Mouse (Mus musculus) left cerebral cortex, postnatal 25 days (tissue): Measurements from ENCODE around the gene Enpep. TPM values are rescaled to one million over a fixed set of nuclear protein-coding genes. Genes with fewer than 3 reads are reported as not detected.

ENCODE experiments used
- DNase-seq, 2 experiments: peaks; one replicate each; pipeline ENCODE4 v3.0.0; 2022; ENCODE audit warnings: low spot score in 2 of 2, mixed read lengths in 1 of 2
- intact Hi-C: fragments of 180-260 bp; cut with DNase I; formaldehyde crosslinking; loops from one replicate; pipeline ENCODE4 v1.15.1; 2025
- total RNA-seq, 2 experiments: library from RNA; stranded (reverse); gene quantifications; 2 replicates each; pipeline ENCODE4 v1.2.3; 2021

Gene Enpep
- total RNA-seq, 2 experiments from 2014 or later = 1.3 to 1.7 TPM

GRCm38 (mm10) chr3:129313671-129314415, 18.7 kb downstream of the Enpep start:
- intact Hi-C loops = no loop called here
- no peak for DNase-seq

DNA sequence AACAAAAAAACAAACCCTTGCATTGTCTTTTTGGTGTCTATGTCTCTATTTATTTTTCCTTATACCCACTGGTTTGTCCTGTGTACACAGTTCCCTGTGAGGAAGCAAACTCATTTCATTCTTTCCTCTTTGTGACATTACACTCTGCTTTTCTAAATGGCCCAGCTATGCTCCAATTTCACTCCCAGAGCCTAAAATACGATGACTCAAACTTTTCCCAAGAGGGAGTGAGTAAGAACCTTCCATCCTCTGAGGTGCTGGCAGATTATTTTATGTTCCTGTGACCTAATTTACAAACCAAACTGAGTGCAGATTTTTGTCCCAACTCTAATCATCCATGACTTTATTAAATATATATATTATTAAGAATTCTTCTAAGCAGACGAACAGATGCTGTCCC, 19.3 kb downstream of the Enpep start:
- DNase-seq = no peak
- intact Hi-C loops = no loop called here

DNA sequence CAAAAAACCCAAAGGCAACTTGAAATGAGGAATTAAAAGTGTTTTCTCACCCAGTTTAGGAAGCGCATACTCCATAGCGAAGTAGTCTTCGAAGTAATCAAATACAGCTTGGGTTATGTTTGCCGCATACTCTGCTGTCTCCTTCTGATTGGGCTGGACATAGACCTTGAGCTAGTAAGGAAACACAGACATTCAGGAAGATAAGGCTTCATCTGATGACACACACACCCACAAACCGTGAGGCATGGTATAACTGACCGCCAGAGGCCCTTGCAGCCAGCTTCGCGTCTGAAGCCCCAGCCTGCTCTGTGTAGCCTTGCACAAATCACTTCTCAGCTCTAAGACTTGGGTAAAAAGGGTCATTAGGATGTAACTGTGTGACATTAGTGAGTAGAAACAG, 20.0 kb downstream of the Enpep start:
- DNase-seq = no peak
- intact Hi-C loops = no loop called here

GRCm38 (mm10) chr3:129311951-129312350, 20.6 kb downstream of the Enpep start:
- intact Hi-C loops = no loop called here
- DNase-seq = no peak

GRCm38 (mm10) chr3:129309926-129310325, 22.6 kb downstream of the Enpep start:
- DNase-seq = no peak
- intact Hi-C loops = loop anchor here (2.0 to 10.0 kb wide), 4 partner anchors 113 to 755 kb away; partner anchors contain the start of genes Elovl6 and Sec24b

- peak; percentile 31 to 60 for DNase-seq
- intact Hi-C loops = loop anchor here (2.0 to 10.0 kb wide), 4 partner anchors 114 to 756 kb away; partner anchors contain the start of genes Elovl6 and Sec24b
Observed at GRCm38 (mm10) chr3:129308876-129309275, 23.6 kb downstream of the Enpep start.

DNA sequence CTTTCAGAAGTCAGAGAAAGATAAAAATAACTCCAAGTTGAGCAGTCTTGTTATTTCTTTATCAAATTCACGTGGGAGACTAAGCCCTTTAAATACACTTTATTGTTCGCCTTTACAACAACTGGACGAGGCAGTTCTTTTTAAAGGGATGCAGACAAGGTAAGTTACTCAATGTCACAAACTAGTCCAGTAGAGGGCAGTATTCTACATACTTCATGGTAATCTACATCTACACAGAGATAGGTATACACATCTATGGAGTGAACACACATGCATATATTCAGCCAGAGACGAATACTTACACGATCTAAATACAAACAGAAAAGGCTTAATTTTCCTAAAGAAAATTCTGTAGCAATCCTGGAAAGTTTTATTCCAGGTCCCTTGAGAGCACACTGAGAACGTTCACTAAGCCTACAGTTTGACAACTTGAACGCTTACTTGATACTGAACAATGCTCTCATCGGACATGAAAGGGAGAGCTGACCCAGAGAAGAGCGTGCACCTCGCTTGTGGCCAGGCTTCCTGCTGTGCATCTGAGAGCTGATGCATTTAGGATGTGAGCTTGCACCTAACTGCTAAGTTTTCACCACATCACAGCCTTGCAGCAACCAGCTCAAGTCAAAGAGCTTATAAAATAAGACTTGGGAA, 24.3 kb downstream of the Enpep start:
- intact Hi-C loops = loop anchor here (2.0 to 10.0 kb wide), 4 partner anchors 115 to 757 kb away; partner anchors contain the start of genes Elovl6 and Sec24b
- DNase-seq = peak in 1 of 2 experiments; percentile 70

DNA sequence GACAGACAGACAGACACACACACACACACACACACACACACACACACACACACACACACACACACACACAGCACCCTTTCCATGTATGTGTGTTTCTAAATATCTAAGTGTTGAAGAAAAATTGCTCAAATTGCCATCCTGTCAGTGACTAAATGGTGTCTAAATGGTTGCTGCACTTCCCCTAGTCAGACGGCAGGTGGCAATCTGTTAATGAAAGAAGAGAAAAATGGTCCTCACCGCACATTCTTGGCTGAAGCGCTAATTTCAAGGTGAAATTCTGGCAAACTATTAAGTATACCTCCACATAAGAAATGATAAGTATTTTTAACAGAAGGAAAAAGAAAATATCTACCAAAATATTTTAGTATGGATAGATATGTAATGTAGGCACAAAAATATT, 28.6 kb downstream of the Enpep start:
- intact Hi-C loops = loop anchor here (10.0 kb wide), 1 partner anchor 761 kb away; the partner anchor contains the start of gene Sec24b
- DNase-seq = peak; percentile 27 to 59

GRCm38 (mm10) chr3:129299874-129300273, 32.6 kb downstream of the Enpep start:
- peak in 1 of 2 experiments; percentile 63 for DNase-seq
- intact Hi-C loops = loop anchor here (10.0 kb wide), 1 partner anchor 765 kb away; the partner anchor contains the start of gene Sec24b

DNA sequence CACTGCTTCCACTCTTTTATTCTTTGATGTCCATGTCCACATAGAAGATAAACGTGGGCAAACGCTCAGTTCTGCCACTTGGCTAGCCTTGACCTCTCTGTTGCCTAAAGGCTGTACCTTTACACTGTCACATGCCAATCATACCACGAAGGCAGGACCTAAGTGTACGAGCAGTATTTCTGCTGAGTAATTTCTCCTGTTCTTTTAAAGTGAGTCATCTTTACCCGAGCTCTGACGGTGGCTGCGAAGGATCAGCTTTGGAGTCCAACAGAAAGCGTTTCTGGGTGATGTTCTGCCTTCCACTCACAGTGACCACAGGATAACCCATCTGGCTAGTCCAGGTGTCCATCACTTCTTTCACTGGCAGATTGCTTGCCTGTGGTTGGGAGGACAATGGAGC, 33.9 kb downstream of the Enpep start:
- no peak for DNase-seq
- intact Hi-C loops = no loop called here

- intact Hi-C loops = no loop called here
- no peak for DNase-seq
Observed at GRCm38 (mm10) chr3:129296994-129297393, 35.5 kb downstream of the Enpep start.

DNA sequence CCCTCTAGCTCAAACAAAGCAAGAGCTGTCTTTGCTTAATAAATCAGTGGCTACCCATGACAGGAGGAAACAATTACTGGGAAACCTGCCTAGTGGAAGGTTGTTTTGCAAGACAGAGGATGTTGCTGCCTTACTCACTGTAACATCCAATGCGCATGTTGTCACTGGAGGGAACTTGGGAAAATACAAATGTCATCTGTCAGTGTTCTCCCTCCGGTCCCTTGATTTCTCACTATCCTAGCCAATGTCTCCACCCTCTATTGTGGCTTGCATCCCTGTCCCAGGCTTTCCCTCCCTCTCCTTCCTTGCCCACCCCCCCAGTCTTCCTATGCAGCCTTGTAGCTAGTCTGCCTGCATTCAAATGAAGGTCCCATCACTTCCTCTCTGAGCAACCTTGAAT, 36.6 kb downstream of the Enpep start:
- no peak for DNase-seq
- intact Hi-C loops = no loop called here

GRCm38 (mm10) chr3:129289536-129289935, 43.0 kb downstream of the Enpep start:
- DNase-seq = no peak

GRCm38 (mm10) chr3:129287140-129287539, 45.4 kb downstream of the Enpep start:
- DNase-seq = no peak
- intact Hi-C loops = no loop called here

More at GRCm38 (mm10) chr3:129289536-129289935, 43.0 kb downstream of the Enpep start:
- intact Hi-C loops = no loop called here

DNA sequence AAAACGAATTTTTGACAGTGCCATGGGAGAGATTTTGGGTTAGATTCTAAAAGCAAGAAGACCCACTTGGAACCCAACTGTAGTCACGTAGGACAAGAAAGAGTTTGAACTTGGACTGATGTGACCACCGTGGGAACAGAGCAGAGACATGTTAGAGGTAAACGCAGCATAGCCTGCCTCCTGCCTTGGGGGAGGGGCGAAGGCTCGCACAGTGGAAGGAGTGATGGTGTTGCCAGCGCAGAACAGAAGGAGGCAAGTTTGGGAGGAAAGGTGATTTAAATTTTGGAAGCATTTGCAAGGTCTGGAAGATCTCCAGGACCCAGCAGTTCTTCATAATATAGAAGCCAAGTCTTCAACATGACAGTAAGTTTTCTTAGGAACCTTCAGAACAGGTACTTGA, 46.1 kb downstream of the Enpep start:
- intact Hi-C loops = no loop called here
- no peak for DNase-seq

DNA sequence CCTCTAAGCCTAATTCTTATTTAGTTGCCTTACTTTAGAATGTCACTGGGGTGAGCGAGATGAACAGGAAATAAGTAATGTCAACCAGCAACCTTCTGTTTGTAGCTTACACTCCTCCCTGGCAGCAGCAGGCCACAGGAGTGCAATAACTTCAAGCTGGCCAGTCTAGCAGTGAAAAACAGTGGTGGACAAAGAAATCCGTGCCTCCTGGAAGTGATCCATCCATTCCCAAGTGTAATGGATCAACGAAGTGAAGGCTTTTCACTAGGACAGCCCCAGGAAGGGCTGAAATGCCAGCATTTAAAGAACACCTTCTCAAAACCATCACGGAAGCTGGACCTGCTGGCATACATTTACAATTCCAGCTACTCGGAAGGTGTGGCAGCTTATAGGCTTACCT, 48.2 kb downstream of the Enpep start:
- intact Hi-C loops = no loop called here

DNA sequence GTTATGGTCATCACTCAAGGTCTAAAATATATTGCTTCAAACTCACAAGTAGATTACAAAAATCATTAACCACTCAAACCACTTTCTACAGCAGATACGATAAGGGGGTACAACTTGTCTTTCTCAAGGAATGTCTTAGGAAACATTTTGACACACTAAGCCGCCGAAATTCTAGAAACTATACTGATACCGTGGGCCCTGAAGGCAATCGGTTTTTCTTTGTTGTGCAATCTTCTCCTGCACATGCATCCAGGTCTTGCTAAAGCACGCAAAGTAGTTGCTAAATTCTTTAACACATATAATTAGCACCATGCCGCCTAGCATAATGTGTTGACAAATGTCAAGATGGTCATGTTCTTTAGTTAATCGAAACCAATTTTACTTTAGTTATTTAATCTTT, 53.1 kb downstream of the Enpep start:
- DNase-seq = no peak
- intact Hi-C loops = no loop called here

More for the DNA sequence above, 48.2 kb downstream of the Enpep start:
- DNase-seq = no peak

DNA sequence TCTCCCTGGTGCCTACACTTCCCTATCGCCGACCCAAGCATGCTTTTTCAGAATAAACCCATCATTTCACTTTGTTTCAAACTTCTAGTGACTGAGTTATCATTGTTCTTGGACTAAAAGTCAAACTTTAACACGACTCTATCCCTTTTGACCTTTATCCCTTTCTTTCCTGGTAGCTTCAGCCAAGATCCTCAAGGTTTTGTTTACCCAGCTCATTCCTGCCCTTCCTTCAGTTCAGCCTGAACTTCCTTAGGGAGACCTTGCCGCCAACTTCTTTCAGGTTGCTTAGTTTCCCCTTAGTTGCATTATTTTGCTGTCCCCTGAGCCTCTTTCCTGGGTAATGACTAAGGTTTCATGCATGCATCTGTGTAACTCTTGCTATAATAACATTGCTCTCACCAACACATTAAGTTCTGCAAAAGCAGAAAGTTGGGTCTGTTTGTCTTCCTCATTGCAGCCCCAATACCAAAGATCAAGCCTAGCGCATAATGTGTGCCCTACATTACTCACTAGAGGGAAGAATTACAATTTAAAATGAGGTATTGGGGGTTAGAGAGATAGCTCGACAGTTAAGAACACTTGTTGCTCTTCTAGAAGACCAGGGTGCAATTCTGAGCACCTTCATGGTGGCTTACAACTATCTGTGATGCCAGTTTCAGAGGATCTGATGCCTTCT, 59.2 kb downstream of the Enpep start:
- intact Hi-C loops = no loop called here
- DNase-seq = no peak

- intact Hi-C loops = no loop called here
- peak in 1 of 2 experiments; percentile 5 for DNase-seq
Observed at GRCm38 (mm10) chr3:129270044-129270443, 62.5 kb downstream of the Enpep start.
